Mouse (Mus musculus): ENCODE measurements around the gene Ccdc81. TPM values are rescaled to one million over a fixed set of nuclear protein-coding genes. Genes with fewer than 3 reads are reported as not detected.

The Ccdc81 gene
- polyA plus RNA-seq, 1 experiment, result 0.07 TPM

DNA sequence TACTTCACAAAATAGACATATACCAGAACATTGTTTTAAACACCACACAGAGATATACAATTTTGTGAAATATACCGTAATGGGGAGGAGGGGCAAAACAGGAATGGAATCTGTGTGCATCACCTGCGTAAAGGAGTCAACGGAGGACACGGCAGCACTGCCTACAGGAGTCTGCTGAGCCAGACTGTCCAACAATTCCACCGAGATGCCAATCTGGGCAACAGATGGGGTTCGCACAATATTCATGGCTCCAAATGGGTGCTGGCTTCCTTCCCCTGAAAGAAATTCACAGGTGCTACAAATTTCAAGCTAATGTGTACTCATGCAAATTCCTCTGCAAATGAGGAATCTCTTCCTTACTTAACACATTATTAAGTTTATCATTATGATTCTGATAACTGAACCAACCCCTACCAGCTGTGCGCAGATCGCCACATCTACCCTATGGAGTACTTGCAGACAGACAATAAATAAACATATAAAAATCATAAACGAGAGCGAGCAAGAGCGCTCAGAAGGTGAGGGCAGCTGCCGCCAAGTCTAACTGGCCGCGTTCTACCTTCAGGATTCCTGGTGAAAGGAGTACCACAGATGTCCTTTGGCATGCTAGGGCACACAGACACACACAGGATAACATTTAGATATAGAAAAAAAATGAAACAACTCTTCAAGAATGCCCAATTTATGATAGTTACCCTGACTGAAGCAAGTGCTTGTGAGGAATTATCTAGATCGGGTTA is 20.2 kb upstream of the Ccdc81 start:
- WGBS, result 95% methylated on average over 15 of the region's 15 CpGs
- Histone ChIP-seq H3K27ac (ENCODE audit: insufficient read depth, low read length) (no peak overlapping the region), H3K36me3 (ENCODE audit: control insufficient read depth, insufficient read depth, low read length) (peaks cover 2% of the 10 kb centered on the region; the same call in 1 of the 2 replicates), H3K27me3 (ENCODE audit: control insufficient read depth, insufficient read depth, low read length) (no peaks in the 10 kb centered on the region), H3K4me3 (ENCODE audit: extremely low read depth, insufficient read depth, insufficient read length) (no peak overlapping the region), H3K4me1 (ENCODE audit: control insufficient read depth, insufficient read depth, insufficient read length) (no peaks in the 10 kb centered on the region)
- no peak for TF ChIP-seq CTCF (IDR thresholded peaks at IDR 0.05; ENCODE audit: extremely low read depth, insufficient read depth, insufficient read length, insufficient replicate concordance)
- TF ChIP-seq POLR2A (IDR thresholded peaks at IDR 0.05; ENCODE audit: low read depth, low read length), result no peak
- DNase-seq (ENCODE audit: low read depth in 1 of 2, low spot score in 2 of 2), result no peak

DNA sequence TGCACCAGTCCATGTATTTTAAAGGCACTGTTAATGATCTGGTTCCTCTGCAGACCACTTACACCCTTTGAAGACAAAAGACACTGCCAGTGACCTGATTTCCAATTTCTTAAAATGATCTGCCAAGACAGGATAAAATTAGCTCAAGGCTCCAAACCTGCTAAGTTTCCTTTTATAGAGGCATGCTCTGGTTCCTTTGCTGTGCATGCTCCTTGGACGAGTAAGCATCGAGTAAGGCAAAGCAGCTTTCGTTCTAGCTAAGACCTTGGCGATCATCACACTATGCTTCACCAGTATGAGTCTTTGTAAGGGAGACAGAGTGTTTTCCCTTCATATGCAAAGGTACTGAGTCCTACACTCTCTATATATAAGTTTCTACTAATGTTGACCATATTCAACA is 14.3 kb upstream of the Ccdc81 start:
- TF ChIP-seq POLR2A (IDR thresholded peaks at IDR 0.05; ENCODE audit: low read depth, low read length) (no peak), CTCF (IDR thresholded peaks at IDR 0.05; ENCODE audit: extremely low read depth, insufficient read depth, insufficient read length, insufficient replicate concordance) (no peak)
- Histone ChIP-seq H3K27ac (ENCODE audit: insufficient read depth, low read length) (no peak overlapping the region), H3K36me3 (ENCODE audit: control insufficient read depth, insufficient read depth, low read length) (peaks cover 6% of the 10 kb centered on the region; the same call in 1 of the 2 replicates), H3K27me3 (ENCODE audit: control insufficient read depth, insufficient read depth, low read length) (no peaks in the 10 kb centered on the region), H3K4me1 (ENCODE audit: control insufficient read depth, insufficient read depth, insufficient read length) (no peaks in the 10 kb centered on the region), H3K4me3 (ENCODE audit: extremely low read depth, insufficient read depth, insufficient read length) (no peak overlapping the region)
- 92% methylated on average over 4 of the region's 4 CpGs for WGBS
- DNase-seq (ENCODE audit: low read depth in 1 of 2, low spot score in 2 of 2), result no peak

- no peak overlapping the region for H3K4me3 ChIP-seq (ENCODE audit: extremely low read depth, insufficient read depth, insufficient read length)
- DNase-seq (ENCODE audit: low read depth in 1 of 2, low spot score in 2 of 2), result no peak
- TF ChIP-seq POLR2A (IDR thresholded peaks at IDR 0.05; ENCODE audit: low read depth, low read length) (no peak), CTCF (IDR thresholded peaks at IDR 0.05; ENCODE audit: extremely low read depth, insufficient read depth, insufficient read length, insufficient replicate concordance) (no peak)
- H3K27ac ChIP-seq (ENCODE audit: insufficient read depth, low read length), result no peak overlapping the region
- H3K4me1 ChIP-seq (ENCODE audit: control insufficient read depth, insufficient read depth, insufficient read length), result no peaks in the 10 kb centered on the region
- 97% methylated on average over 5 of the region's 5 CpGs for WGBS
- peaks cover 6% of the 10 kb centered on the region; the same call in 1 of the 2 replicates for H3K36me3 ChIP-seq (ENCODE audit: control insufficient read depth, insufficient read depth, low read length)
- H3K27me3 ChIP-seq (ENCODE audit: control insufficient read depth, insufficient read depth, low read length), result no peaks in the 10 kb centered on the region
Observed at GRCm38 (mm10) chr7:89916711-89917110, 13.3 kb upstream of the Ccdc81 start.

GRCm38 (mm10) chr7:89913432-89914158 is 10.2 kb upstream of the Ccdc81 start:
- Histone ChIP-seq H3K4me3 (ENCODE audit: extremely low read depth, insufficient read depth, insufficient read length) (no peak overlapping the region), H3K36me3 (ENCODE audit: control insufficient read depth, insufficient read depth, low read length) (peaks cover 4% of the 10 kb centered on the region; the same call in 1 of the 2 replicates), H3K27me3 (ENCODE audit: control insufficient read depth, insufficient read depth, low read length) (no peaks in the 10 kb centered on the region), H3K4me1 (ENCODE audit: control insufficient read depth, insufficient read depth, insufficient read length) (no peaks in the 10 kb centered on the region), H3K27ac (ENCODE audit: insufficient read depth, low read length) (no peak overlapping the region)
- DNase-seq (ENCODE audit: low read depth in 1 of 2, low spot score in 2 of 2), result no peak
- WGBS, result 92% methylated on average over 3 of the region's 3 CpGs
- TF ChIP-seq CTCF (IDR thresholded peaks at IDR 0.05; ENCODE audit: extremely low read depth, insufficient read depth, insufficient read length, insufficient replicate concordance) (no peak), POLR2A (IDR thresholded peaks at IDR 0.05; ENCODE audit: low read depth, low read length) (no peak)

DNA sequence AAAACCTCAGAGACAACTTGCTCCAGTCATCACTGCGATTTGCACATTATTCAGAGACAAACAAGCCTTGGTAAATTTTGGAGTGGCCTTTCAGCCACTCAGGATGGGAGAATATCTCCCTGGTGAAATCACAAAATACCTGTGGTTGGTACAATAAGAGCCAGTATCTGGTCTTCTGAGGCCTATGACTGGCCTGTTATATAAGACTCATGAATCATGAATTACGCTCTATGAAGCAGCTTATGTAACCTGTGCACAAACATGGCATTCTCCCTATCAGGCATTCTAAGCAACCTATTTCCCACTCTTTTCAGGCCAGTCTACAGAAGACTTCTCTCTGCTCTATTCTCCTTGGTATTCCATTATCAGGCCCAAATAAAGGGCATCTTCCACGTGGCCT is 8.9 kb upstream of the Ccdc81 start:
- Histone ChIP-seq H3K4me1 (ENCODE audit: control insufficient read depth, insufficient read depth, insufficient read length) (no peaks in the 10 kb centered on the region), H3K27me3 (ENCODE audit: control insufficient read depth, insufficient read depth, low read length) (no peaks in the 10 kb centered on the region), H3K4me3 (ENCODE audit: extremely low read depth, insufficient read depth, insufficient read length) (no peak overlapping the region), H3K36me3 (ENCODE audit: control insufficient read depth, insufficient read depth, low read length) (peaks cover 1% of the 10 kb centered on the region; the same call in 1 of the 2 replicates), H3K27ac (ENCODE audit: insufficient read depth, low read length) (no peak overlapping the region)
- TF ChIP-seq CTCF (IDR thresholded peaks at IDR 0.05; ENCODE audit: extremely low read depth, insufficient read depth, insufficient read length, insufficient replicate concordance), result no peak
- no peak for TF ChIP-seq POLR2A (IDR thresholded peaks at IDR 0.05; ENCODE audit: low read depth, low read length)
- no peak for DNase-seq (ENCODE audit: low read depth in 1 of 2, low spot score in 2 of 2)
- WGBS, result 91% methylated on average over 3 of the region's 3 CpGs

GRCm38 (mm10) chr7:89909711-89910110 is 6.3 kb upstream of the Ccdc81 start:
- Histone ChIP-seq H3K27me3 (ENCODE audit: control insufficient read depth, insufficient read depth, low read length) (no peaks in the 10 kb centered on the region), H3K27ac (ENCODE audit: insufficient read depth, low read length) (no peak overlapping the region), H3K4me3 (ENCODE audit: extremely low read depth, insufficient read depth, insufficient read length) (no peak overlapping the region), H3K36me3 (ENCODE audit: control insufficient read depth, insufficient read depth, low read length) (no peaks in the 10 kb centered on the region), H3K4me1 (ENCODE audit: control insufficient read depth, insufficient read depth, insufficient read length) (no peaks in the 10 kb centered on the region)
- 83% methylated on average over 4 of the region's 4 CpGs for WGBS
- DNase-seq (ENCODE audit: low read depth in 1 of 2, low spot score in 2 of 2), result no peak
- TF ChIP-seq POLR2A (IDR thresholded peaks at IDR 0.05; ENCODE audit: low read depth, low read length) (no peak), CTCF (IDR thresholded peaks at IDR 0.05; ENCODE audit: extremely low read depth, insufficient read depth, insufficient read length, insufficient replicate concordance) (no peak)
